Mouse (Mus musculus): ENCODE data around the gene Ccdc188.

Ccdc188 gene

GRCm38 (mm10) chr16:18234671-18235388, 17.2 kb downstream of the Ccdc188 start, which contains the start of gene Zdhhc8:
Gene Zdhhc8, minus strand, starts transcription at chr16:18235136.
- DNase-seq (ENCODE audit: low spot score in 2 of 2) = peak in 1 of 2 experiments; percentile 72

GRCm38 (mm10) chr16:18235389-18236065, 17.8 kb downstream of the Ccdc188 start:
- DNase-seq (ENCODE audit: low spot score in 2 of 2) = peak in 1 of 2 experiments; percentile 60

- DNase-seq (ENCODE audit: low spot score in 2 of 2) = no peak
Measured at GRCm38 (mm10) chr16:18236676-18237501, 19.2 kb downstream of the Ccdc188 start.

- no peak for DNase-seq (ENCODE audit: low spot score in 2 of 2)
Measured at GRCm38 (mm10) chr16:18241581-18241980, 23.9 kb downstream of the Ccdc188 start.

GRCm38 (mm10) chr16:18247521-18248399, 30.1 kb downstream of the Ccdc188 start:
- peak in 1 of 2 experiments; percentile 30 for DNase-seq (ENCODE audit: low spot score in 2 of 2)

- DNase-seq (ENCODE audit: low spot score in 2 of 2) = peak; percentile 97 to 99
Measured at GRCm38 (mm10) chr16:18248433-18249363, 31.0 kb downstream of the Ccdc188 start, which contains the start of the genes Trmt2a and Ranbp1. Gene Trmt2a, plus strand, starts transcription at chr16:18248679. Gene Ranbp1, minus strand, starts transcription at chr16:18248732.

- peak in 1 of 2 experiments; percentile 44 for DNase-seq (ENCODE audit: low spot score in 2 of 2)
Measured at GRCm38 (mm10) chr16:18249364-18249967, 31.8 kb downstream of the Ccdc188 start.

GRCm38 (mm10) chr16:18250231-18250630, 32.6 kb downstream of the Ccdc188 start:
- DNase-seq (ENCODE audit: low spot score in 2 of 2) = no peak

GRCm38 (mm10) chr16:18250828-18251790, 33.4 kb downstream of the Ccdc188 start:
- DNase-seq (ENCODE audit: low spot score in 2 of 2) = no peak

GRCm38 (mm10) chr16:18252736-18253135, 35.1 kb downstream of the Ccdc188 start:
- DNase-seq (ENCODE audit: low spot score in 2 of 2) = no peak

- DNase-seq (ENCODE audit: low spot score in 2 of 2) = no peak
Measured at GRCm38 (mm10) chr16:18253866-18254265, 36.2 kb downstream of the Ccdc188 start.

- DNase-seq (ENCODE audit: low spot score in 2 of 2) = no peak
Measured at GRCm38 (mm10) chr16:18258221-18258620, 40.5 kb downstream of the Ccdc188 start, which contains the start of gene Gm49776. Gene Gm49776, minus strand, starts transcription at chr16:18258321.

GRCm38 (mm10) chr16:18265024-18265423, 47.3 kb downstream of the Ccdc188 start:
- DNase-seq (ENCODE audit: low spot score in 2 of 2) = no peak

- DNase-seq (ENCODE audit: low spot score in 2 of 2) = no peak
Measured at GRCm38 (mm10) chr16:18268182-18268581, 50.5 kb downstream of the Ccdc188 start.

Data from cerebellum, postnatal 4 days (tissue).